Mouse (Mus musculus) cerebral cortex, adult 2 months (tissue): ENCODE results near the gene Fbxo17.

ENCODE experiments used
- WGBS: fragments of 180-500 bp; shearing (Covaris S2); methylation state at CpG from one replicate; pipeline ENCODE4 v1.1.7; 2018; 5-methylcytosine and 5-hydroxymethylcytosine counted together

Fbxo17 gene

DNA sequence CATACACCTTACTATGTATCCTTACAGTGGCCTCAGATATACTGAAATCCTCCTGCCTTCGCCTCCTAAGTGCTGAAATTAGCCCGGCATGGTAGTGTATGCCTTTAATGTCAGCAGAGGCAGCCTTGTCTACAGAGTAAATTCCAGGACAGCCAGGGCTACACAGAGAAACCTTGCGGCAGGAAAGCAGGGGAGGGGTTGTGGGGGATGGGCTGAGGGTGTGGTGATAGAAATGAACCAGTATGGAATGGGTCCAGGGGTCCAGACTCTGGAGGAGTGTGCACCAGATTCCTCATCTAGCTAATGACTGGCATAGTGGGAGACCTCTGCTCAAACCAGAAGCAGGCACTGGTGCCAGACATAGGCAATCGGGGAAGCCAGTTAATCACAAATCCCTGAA lies 2.6 kb downstream of the Fbxo17 start:
- 62% methylated on average over 4 of the region's 4 CpGs for WGBS

DNA sequence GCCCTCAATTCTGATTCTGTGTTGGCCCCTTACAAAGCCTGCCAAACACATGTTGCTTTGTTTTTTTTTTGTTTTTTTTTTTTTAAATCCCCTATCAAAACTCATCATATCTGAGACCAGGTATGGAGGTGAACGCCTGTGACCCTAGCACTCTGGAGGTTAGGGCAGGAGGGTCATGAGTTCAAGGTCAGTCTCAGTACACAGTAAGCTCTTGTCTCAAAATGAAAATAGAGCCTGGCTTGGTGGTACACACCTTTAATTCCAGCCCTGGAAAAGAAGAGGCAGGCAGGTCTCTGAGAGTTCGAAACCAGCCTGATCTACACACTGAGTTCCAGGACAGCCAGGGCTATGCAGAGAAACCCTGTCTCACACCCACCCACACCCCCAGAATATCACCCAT lies 3.0 kb downstream of the Fbxo17 start:
- WGBS, result 85% methylated on average over 2 of the region's 2 CpGs

DNA sequence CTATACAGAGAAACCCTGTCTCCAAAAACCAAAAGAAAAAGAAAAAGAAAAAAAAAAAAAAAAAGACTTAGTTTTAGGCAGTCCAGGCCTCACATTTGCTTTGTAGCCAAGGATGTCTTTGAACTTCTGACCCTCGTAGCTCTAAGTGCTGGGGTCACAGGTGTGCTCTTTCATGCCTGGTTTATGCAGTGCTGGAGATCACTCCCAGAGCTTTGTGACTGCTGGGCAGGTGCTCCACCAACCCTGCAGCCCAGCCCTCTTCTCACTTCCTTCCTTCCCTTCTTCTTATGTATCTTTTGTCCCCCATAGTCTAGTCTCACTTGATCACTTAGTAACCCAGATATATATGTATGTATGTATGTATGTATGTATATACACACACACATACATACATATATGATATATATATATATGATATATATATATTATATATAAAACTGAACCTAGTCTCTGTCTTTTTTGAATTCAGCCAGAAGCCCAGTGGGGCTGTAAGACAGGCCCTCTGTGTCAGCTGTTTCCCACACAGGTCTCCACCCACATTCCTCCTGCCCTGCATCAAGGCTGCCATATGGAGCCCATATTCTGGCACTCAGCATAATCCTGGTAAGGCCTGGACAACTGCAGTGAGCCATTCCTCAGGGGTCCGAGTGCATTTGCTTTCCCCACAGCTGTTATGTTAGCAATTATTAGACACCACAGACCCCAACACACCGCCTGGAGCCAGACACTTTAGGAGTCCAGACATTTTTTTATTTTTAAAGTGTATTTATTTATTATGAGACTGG lies 4.3 kb downstream of the Fbxo17 start:
- 81% methylated on average over 3 of the region's 3 CpGs for WGBS

DNA sequence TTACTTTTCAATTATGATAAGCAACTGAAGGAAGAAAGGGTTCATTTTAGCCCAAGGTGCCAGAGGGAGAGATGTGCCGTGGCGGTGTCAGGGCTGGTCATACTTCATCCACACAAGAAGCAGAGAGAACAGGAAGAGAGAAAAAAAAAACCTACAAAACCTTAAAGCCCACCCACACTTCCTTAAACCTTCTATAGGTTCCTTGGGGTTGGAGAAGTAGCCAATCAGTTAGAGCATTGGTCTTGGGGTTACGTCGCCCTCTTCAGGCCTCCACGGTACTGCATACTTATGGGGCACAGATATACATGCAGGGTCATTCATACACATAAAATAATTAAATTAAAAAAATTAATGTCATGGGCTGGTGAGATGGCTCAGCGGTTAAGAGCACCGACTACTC lies 5.5 kb downstream of the Fbxo17 start:
- WGBS, result 93% methylated on average over 7 of the region's 7 CpGs

DNA sequence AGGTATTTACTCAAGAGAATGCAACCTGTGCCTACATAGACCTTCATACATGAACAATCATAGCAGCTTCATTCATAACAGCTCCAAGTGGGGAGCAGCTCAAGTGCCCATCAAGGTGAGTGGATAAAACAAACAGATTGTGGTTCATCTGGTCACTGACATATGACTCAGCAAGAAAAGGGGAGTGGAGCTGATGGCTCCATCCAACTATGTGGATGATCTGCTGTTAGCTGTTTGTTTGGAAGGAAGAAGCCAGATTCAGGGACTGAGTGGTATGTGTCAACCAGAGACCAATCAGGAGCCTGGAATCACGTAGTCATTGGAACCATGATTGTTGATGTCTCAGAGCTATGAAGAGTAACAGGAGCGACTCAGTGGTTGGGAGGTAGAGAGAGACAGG lies 8.0 kb downstream of the Fbxo17 start:
- 96% methylated on average over 2 of the region's 2 CpGs for WGBS

DNA sequence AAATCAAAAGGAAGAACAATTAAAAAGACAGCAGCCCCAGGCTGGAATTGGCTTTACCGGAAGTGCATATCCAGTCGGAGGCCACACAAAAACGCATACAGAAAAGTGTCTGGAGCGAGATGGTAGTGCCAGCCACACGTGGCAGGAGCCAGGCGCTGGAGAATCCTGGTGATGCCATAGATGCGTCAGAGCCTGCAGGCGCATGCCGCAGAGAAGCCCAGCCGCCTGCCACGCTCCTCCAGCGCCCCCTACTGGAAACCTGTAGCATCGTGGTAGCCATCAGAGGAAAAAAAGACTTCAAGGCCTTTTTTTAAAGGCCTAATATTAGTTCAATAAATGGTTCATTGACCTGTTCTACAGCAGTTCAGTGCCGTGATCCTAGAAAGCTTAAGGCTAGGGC lies 10.0 kb downstream of the Fbxo17 start:
- WGBS, result 2% methylated on average over 14 of the region's 14 CpGs

DNA sequence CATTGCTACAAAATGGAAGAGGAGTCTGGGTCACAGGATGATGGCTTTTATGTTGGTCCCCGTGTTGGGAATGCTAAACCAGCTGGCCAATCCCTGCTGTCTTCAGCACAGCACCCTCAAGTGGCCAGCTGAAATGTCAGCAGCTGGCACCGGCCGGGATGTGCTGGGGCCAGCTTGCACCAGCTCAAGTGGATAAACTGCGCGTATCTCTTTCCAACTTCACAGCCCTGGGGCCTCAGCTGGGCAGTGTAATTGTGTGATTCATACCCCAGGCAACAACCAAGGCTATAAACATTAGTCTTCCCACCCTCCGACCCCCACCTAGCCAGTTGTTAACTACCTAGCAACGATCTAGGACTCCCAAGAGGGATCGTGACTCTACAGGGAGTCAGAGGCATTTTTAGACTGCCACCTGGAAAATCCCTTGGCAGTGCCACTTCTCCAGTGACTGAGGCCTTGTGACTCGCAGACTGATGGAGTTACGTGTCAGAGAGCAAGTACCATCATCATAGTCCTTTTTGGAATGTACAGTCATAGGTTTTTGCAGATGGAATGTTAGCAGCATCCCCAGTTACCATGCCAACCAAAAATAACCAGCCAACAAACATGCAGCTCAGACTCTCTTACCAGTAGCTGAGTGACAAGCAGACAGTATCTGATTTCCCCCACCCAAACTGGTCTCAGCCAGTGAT lies 11.2 kb downstream of the Fbxo17 start:
- WGBS, result 41% methylated on average over 10 of the region's 10 CpGs

DNA sequence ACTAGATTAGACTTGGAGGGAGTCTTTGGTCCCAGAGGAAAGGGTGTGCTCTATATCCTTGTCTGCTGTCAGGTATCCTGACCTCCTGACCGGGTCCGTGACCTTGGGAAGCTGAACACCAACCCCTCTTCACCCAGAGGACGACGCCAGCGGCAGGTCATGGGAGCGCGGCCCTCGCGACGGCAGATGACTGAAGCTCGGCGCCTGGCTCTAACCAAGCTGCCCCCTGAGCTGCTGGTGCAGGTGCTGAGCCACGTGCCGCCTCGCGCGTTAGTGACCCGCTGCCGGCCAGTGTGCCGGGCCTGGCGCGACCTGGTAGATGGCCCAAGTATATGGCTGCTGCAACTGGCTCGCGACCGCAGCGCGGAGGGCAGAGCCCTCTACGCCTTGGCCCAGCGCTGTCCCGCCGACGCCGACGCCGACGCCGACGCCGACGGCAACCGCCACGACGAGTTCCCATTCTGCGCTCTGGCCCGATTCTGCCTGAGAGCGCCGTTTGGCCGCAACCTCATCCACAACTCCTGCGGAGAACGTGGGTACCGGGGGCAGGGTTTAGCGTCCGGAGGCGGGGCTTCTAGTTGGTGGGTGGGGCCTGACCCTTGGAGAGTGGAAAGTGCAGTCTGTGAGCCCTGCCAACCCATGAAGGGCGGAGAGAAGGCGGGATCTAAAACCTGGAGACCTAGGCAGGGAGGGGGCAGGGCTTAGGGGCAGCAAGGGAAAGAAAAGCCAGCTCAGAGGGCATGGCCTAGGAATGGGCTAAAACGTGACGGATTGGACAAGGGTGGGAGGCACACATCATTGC lies 15.9 kb downstream of the Fbxo17 start:
- WGBS, result 4% methylated on average over 58 of the region's 58 CpGs

DNA sequence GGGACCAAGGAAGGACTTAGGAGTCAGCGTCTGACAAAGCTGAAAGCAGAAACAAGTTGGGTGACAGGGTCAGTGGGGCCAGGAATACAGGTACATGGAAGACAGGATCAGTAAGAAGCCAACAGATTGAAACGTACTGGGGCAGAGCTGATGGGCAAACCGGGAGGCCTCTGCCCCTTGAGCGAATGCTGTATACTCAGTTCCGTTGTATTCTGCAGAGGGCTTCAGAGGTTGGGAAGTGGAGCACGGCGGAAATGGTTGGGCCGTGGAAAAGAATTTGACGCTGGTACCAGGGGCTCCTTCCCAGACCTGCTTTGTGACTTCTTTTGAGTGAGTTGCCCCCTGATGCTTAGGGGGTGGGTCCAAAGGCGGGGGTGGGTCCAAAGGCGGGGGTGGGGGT lies 16.6 kb downstream of the Fbxo17 start:
- WGBS, result 24% methylated on average over 11 of the region's 11 CpGs

DNA sequence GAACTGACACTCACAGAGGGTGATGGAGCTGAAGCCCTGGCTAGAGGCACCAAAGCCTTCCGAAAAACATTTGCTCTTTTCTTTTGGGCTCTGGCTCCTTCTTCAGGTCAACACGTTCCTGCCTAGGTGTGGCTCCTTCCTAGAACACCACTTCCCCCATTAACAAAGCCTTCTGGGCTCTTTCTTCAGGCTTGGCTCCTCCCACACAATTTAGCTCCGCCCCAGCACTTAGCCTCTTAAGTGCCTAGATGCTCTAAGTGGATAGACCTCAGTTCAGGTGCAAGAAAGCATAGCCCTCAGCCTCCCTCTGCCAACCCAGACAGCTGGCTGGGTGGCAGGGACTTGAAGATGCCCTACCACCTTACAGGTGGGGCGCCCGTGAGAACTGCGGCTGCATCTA lies 19.1 kb downstream of the Fbxo17 start:
- WGBS, result 86% methylated on average over 6 of the region's 6 CpGs

DNA sequence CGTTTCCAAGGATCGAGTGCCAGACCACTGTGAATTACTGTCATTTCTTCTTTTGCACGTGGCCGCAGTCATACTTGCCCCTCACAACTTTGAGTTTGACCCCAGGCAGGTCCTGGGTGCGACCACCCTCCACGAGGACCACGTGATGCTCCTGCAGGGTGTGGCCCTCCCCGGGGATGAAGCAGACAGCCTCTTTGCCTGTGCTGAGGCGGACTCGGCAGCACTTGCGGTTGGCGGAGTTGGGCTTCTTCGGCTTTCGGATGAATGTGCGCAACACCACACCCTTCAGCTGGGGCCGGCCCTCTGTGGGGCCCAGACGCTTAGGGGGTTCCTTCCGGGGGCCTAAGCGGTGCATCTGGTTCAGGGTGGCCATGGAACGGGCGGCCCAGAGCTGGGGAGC lies 23.2 kb downstream of the Fbxo17 start:
- 93% methylated on average over 21 of the region's 21 CpGs for WGBS

DNA sequence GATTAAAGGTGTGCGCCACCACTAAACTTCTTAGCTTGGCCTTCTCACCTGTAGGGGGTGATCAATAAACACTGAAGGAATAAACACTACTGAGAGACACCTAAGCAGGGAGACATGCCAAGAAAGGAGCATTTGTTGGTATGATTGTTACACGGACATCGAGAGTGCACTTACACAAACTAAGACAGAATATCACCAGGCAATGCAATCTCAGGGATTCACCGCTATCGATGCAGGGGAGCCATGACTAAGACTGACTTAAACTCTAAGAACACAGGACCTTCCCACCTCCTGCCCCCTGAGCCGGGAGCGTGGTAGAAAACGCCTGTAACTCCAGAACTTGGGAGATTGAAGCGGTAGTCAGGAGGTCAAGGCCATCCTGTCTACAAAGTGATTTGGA lies 24.3 kb downstream of the Fbxo17 start:
- WGBS, result 28% methylated on average over 9 of the region's 9 CpGs

DNA sequence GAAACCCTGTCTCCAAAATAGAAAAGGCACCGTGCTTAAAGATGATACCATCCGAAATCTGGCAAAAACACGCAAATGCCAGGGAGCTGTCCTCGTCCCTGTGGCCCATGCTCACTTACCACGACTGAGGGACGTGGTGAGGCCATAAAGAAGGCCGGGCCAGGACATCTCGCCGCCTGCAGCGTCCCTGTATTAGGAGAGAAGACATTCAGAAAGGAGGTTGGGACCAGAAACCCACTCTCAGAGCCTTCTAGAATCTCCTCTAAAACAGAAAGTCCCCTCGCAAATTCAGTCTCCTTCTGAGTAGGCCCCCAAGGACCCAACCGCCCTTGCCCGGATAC lies 24.7 kb downstream of the Fbxo17 start:
- WGBS, result 1% methylated on average over 13 of the region's 13 CpGs

DNA sequence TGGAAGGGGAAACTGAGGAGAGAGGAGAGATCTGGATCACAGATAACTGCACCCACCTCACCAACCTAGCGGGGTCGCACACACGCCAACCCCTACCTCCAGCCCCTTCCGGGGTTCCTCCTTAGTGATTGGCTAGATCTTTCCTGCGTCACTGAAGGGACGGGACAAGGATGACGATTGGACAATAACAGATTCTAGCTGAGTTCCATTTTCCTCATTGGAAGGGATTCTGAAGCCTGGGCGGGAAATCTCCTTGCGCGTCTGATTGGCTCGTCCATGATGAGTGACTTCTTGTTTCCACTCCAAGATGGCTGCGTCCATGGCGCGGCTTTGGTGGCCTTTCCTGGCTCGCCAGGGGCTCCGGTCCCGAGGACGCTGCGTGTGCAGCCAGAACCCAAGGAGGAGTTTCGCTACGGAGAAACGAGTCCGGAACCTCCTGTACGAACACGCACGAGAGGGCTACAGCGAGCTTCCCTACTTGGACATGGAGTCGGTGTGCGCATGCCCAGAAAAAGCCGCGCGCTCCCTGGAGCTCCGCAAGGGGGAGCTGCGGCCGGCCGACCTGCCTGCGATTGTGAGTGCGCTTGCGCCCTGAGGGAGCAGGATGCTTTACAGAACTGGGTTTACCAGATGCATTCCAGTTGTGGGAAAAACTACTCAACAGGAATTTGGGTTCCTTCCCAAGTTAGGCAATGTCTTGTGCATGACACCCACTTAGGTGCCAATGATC lies 25.3 kb downstream of the Fbxo17 start, which contains the start of the genes Mrps12 and Sars2:
Gene Mrps12, minus strand, starts transcription at position 112 of the 730 bp plus-strand sequence.
Gene Sars2, plus strand, starts transcription at position 284 of the 730 bp plus-strand sequence.
- under 1% methylated on average over 39 of the region's 39 CpGs for WGBS

DNA sequence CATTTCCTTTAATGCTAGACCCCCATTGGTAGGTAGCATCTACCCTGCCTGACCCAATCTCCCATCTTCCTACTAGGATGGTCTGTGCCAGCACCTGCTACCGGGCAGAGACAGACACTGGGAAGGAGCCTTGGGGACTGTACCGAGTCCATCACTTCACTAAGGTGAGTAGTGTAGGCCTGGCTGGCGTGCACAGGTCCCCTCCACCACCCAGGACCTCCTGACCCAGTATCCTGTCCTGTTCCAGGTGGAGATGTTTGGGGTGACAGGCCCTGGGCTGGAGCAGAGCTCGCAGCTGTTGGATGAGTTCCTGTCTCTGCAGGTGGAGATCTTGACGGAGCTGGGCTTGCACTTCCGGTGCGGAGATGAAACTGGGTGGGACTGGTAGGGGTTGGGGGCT lies 33.3 kb downstream of the Fbxo17 start:
- WGBS, result 95% methylated on average over 7 of the region's 7 CpGs

DNA sequence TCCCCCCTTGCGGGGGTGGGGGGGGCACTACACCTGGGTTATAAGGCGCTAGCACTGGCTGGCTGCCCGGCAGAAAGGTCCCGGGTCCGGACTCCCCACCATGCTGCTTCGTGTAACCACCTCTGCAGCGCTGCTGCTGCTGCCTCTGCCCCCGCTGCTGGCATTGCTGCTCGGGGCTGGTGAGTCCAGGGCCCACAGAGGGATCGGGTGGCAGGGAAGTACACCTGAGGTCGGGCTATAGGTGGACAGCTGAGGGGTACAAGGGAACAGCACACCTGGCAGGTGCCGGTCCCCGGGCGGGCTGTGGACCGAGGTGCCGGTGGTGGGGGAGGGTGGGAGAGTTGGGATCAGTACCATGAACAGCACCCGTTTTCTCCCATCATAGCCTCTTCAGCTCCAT lies 39.5 kb downstream of the Fbxo17 start, which contains the start of gene Ccer2:
Gene Ccer2, plus strand, starts transcription at position 96 of the 400 bp plus-strand sequence.
- whole genome bisulfite sequencing, result 3% methylated on average over 17 of the region's 17 CpGs

DNA sequence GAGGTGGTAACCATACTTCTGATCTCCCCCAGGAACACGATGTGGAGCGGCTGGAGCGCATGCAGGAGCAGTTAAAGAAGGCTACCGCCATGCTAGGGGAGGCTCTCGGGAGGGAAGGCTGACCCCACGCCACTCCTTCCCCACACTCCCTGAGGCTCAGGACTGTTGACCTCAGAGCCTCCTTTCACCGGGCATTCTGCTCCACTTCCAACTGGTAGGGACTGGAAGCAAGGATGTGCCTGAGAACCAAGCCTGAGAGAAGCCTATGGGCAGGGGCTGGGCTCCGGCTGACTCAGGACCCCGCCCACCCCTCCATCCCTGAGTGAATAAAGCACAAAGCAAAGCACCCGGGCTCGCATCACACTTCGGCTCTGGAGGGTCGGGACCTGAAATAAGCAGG lies 42.0 kb downstream of the Fbxo17 start:
- WGBS, result 86% methylated on average over 13 of the region's 13 CpGs

DNA sequence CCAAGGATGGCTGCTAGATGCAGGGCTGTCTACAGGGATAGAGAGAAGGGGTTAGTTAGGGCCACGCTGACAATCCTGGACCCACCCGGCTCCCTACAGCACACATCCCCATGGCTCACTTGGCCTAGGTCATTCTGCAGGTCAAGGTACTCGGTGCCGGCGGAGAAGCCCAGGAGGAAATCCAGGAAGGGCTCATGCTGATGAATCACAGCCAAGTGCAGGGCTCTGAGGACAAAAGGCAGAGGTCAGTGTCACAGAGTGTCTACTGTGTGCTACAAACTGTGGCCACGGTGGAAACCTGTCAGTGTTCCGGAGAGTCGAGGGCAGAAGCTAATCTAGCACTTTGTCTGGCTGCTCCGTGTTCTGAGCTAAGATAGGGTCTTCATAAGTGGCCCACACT lies 45.3 kb downstream of the Fbxo17 start:
- WGBS, result 93% methylated on average over 9 of the region's 9 CpGs

DNA sequence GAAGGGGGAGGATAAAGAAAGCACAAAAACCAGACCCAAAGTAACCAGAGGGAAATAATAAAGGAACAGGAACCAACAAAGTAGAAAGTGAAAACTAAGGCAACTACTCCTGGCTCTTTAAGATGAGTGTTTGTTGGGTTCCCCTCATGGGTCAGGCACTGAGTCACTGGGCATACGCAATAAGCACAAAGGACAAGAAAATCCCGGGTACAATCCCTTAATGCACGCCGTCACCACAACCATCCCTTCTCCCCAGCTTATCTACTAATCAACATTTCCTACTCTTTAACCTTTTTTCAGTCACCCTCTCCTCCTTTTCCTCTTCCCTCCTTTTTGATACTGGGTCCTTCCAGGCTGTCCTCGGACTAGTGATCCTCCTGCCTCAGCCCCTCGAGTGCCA lies 48.6 kb downstream of the Fbxo17 start:
- 80% methylated on average over 6 of the region's 6 CpGs for WGBS

DNA sequence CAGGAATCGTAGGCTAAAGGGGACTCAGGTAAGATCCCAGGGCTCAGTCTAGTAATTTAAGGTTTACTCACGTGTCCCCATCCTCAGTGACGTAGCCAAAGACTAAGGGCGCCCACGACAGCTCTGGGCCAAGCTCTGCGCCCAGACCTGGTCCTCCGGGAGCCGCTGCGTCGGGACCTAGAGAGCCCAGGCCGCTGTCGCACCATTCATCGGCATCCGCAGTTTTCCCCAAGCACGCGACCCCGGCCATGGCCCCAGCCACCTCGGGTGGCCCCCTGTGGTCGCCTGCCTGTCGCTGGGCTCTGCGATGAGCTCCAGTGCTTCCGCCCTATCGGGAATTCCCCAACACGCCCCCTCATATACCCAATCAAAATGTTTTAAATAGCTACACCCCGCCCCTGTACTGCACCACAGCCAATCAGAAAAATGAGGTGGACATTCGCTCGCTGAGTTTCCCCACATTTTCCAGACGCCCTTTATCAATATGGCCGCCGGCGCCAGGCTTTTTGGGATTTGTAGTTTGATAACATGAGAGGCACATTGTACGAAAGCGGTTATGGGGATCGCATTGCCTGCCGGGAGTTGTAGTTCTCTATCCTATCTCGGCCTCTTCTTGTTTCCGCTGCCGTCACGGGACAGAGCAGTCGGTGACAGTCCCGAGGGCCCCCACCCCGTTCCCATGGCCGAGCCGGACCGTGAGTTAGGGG lies 49.7 kb downstream of the Fbxo17 start, which contains the start of gene Sirt2:
Gene Sirt2, plus strand, starts transcription at position 563 of the 707 bp plus-strand sequence.
- under 1% methylated on average over 45 of the region's 45 CpGs for WGBS

DNA sequence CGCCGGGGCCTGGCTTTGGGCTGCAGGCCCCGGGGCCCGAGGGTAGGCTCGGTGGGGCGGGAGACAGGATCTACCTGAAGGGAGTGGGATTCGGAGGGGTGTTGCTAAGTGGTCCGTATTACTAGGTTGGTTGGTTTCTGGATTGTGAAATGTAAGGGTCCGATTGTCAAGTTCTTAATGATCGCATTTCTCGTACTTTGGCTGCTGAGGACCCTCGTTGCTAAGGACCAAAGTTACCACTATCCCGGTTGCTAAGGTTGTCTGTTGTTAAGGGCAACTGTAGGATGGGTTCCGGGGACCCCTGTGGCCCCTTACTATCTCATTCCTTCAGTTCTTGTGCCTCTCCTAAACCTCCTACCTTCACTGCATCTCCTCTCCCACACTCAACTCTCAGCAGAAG lies 50.3 kb downstream of the Fbxo17 start:
- WGBS, result 3% methylated on average over 14 of the region's 14 CpGs
